Comparison of ENCODE assay signal across 19 mouse cellular contexts in the genomic region with DNA sequence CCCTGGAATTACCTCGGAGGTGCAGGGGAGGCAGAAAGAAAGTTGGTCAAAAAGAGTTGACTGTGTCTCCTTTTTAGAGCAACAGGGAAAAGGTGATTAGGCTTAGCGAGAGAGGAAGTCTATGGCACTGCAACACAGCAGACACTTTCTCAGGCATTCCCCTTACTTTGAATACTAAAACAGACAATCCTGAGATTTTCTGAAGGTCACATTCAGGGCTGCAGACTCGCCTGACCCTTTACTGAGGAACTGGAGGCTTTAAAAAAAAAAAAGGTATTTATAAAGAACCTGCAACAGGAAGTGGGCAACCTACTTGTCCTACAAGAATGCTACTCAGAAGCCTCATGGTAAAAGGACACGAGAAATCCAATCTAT. TPM values are rescaled to one million over a fixed set of nuclear protein-coding genes. Genes with fewer than 3 reads are reported as not detected.
A peak's percentile ranks its signal among the peaks of the same experiment; 100 is the strongest.
DNase-seq lines count a peak whose midpoint lies in the region; ATAC-seq and TF ChIP-seq lines count a peak whose summit lies in the region.
"Had no signal": no experiment of that assay in that cellular context is flagged by ENCODE, and none has a peak within 500 bp of the region (broad histone marks: within the 10 kb centered on the region; RNA-seq: fewer than 3 reads in every experiment).

No protein-coding gene starts in this region.

- H3K27ac ChIP-seq in heart, embryonic 10.5 days, result peak overlapping the region; percentile 42; the same call in 1 of the 2 replicates
- H3K27ac ChIP-seq in heart, embryonic 16.5 days (ENCODE audit: low read length), result peak overlapping the region; percentile 76
- peak overlapping the region; percentile 74; the same call in 1 of the 2 replicates for H3K27ac ChIP-seq in embryonic facial prominence, embryonic 10.5 days (replicated peaks)
- H3K27ac ChIP-seq: forebrain, embryonic 15.5 days; layer of hippocampus, adult 2 months; limb, embryonic 12.5 days; liver, embryonic 13.5 days; neural tube, embryonic 12.5 days had no signal

- intact Hi-C loops in heart, postnatal 36 days (cut with DNase I), result no loop called here

- H3K9ac ChIP-seq in heart, embryonic 16.5 days (ENCODE audit: low read length), result peak overlapping the region; percentile 41
- H3K9ac ChIP-seq: forebrain, embryonic 15.5 days; limb, embryonic 12.5 days; liver, embryonic 13.5 days; neural tube, embryonic 12.5 days had no signal

- peaks cover 82% of the 10 kb centered on the region for H3K4me1 ChIP-seq in heart, embryonic 10.5 days
- peaks cover 53% of the 10 kb centered on the region for H3K4me1 ChIP-seq in heart, embryonic 16.5 days (ENCODE audit: control insufficient read depth, insufficient read depth, low read length)
- peaks cover 89% of the 10 kb centered on the region for H3K4me1 ChIP-seq in E14TG2a.4 (replicated peaks; ENCODE audit: low read depth, low read length)
- peaks cover 69% of the 10 kb centered on the region for H3K4me1 ChIP-seq in embryonic facial prominence, embryonic 10.5 days

- no peaks in the 10 kb centered on the region for H3K9me3 ChIP-seq in heart, embryonic 10.5 days
- no peaks in the 10 kb centered on the region for H3K9me3 ChIP-seq in heart, embryonic 16.5 days (replicated peaks; ENCODE audit: control insufficient read depth, low read length)
- H3K9me3 ChIP-seq in E14TG2a.4 (ENCODE audit: low read length), result no peaks in the 10 kb centered on the region
- no peaks in the 10 kb centered on the region for H3K9me3 ChIP-seq in embryonic facial prominence, embryonic 10.5 days
- H3K9me3 ChIP-seq: forebrain, embryonic 15.5 days; limb, embryonic 12.5 days; liver, embryonic 13.5 days; neural tube, embryonic 12.5 days had no signal

- no peak for ATAC-seq in heart, embryonic 16.5 days (replicated peaks; ENCODE audit: extremely low read depth, insufficient read depth, low FRiP score)
- ATAC-seq: forebrain, embryonic 15.5 days; intestine, postnatal 0 days had no signal

- no peak overlapping the region for H3K4me3 ChIP-seq in heart, embryonic 10.5 days
- no peak overlapping the region for H3K4me3 ChIP-seq in heart, embryonic 16.5 days (ENCODE audit: low read length)
- H3K4me3 ChIP-seq in E14TG2a.4 (replicated peaks; ENCODE audit: low read length), result peak overlapping the region; percentile 63
- no peak overlapping the region for H3K4me3 ChIP-seq in embryonic facial prominence, embryonic 10.5 days
- H3K4me3 ChIP-seq: forebrain, embryonic 15.5 days; layer of hippocampus, adult 2 months; limb, embryonic 12.5 days; liver, embryonic 13.5 days; neural tube, embryonic 12.5 days had no signal

- no peaks in the 10 kb centered on the region for H3K27me3 ChIP-seq in heart, embryonic 10.5 days (ENCODE audit: insufficient read depth, poor library complexity, severe bottlenecking)
- no peaks in the 10 kb centered on the region for H3K27me3 ChIP-seq in heart, embryonic 16.5 days (ENCODE audit: control insufficient read depth, insufficient read depth, low read length)
- peaks cover 16% of the 10 kb centered on the region; the same call in 1 of the 2 replicates for H3K27me3 ChIP-seq in E14TG2a.4 (ENCODE audit: insufficient read depth, low read length)
- H3K27me3 ChIP-seq in embryonic facial prominence, embryonic 10.5 days (replicated peaks; ENCODE audit: low read depth, poor library complexity, severe bottlenecking), result peaks cover 14% of the 10 kb centered on the region; the same call in 1 of the 2 replicates
- H3K27me3 ChIP-seq: CH12.LX; forebrain, embryonic 15.5 days; limb, embryonic 12.5 days; liver, embryonic 13.5 days; neural tube, embryonic 12.5 days had no signal

- no peak for DNase-seq in heart, embryonic 10.5 days (ENCODE audit: low spot score)
- no peak for DNase-seq in heart, postnatal 36 days
- DNase-seq in heart, postnatal 4 days, result no peak
- DNase-seq in embryonic facial prominence, embryonic 10.5 days (ENCODE audit: low spot score), result no peak
- DNase-seq in lung, postnatal 10 days, result no peak
- DNase-seq: cerebellum, adult 9-10 months; gastrocnemius, postnatal 25 days; kidney, postnatal 25 days; liver, embryonic 13.5 days; lung, adult 2 months; midbrain, embryonic 14.5 days had no signal

- H3K36me3 ChIP-seq in heart, embryonic 10.5 days, result peaks cover 12% of the 10 kb centered on the region; the same call in 1 of the 2 replicates
- H3K36me3 ChIP-seq in heart, embryonic 16.5 days (ENCODE audit: control insufficient read depth, insufficient read depth), result no peaks in the 10 kb centered on the region
- H3K36me3 ChIP-seq in E14TG2a.4 (ENCODE audit: insufficient read depth, low read length), result no peaks in the 10 kb centered on the region
- peaks cover 13% of the 10 kb centered on the region for H3K36me3 ChIP-seq in embryonic facial prominence, embryonic 10.5 days (replicated peaks)
- H3K36me3 ChIP-seq: forebrain, embryonic 15.5 days had no signal

- peak overlapping the region; percentile 14 for H3K4me2 ChIP-seq in heart, embryonic 16.5 days (ENCODE audit: low read depth, low read length)
- H3K4me2 ChIP-seq: forebrain, embryonic 15.5 days; limb, embryonic 12.5 days; liver, embryonic 13.5 days; neural tube, embryonic 12.5 days had no signal

- WGBS in heart, embryonic 10.5 days, result 43% methylated on average over 4 of the region's 4 CpGs
- 39% methylated on average over 4 of the region's 4 CpGs for WGBS in heart, embryonic 16.5 days
- WGBS in embryonic facial prominence, embryonic 10.5 days, result 42% methylated on average over 4 of the region's 4 CpGs

- no peak for TF ChIP-seq CTCF in E14TG2a.4 (conservative IDR thresholded peaks at IDR 0.05; ENCODE audit: low read length)

RNA-seq across cellular contexts. Expression of a gene that starts 5.0 kb away (rescaled TPM):
- polyA plus RNA-seq in heart, embryonic 10.5 days (2016; fragmentation: Nextera tagmentation; extraction: Ambion mirVana), result 129 and 183 TPM in 2 replicates
- total RNA-seq in heart, postnatal 36 days (2021), result 100 to 1,000 TPM; 101 to 110 TPM
- polyA plus RNA-seq in heart, embryonic 16.5 days (2015; fragmentation: Nextera tagmentation; extraction: Ambion mirVana), result 244 and 255 TPM in 2 replicates
- 100 to 1,000 TPM; 192 to 202 TPM for total RNA-seq in heart, postnatal 4 days (2021)
- polyA plus RNA-seq in embryonic facial prominence, embryonic 10.5 days (2016; fragmentation: Nextera tagmentation; extraction: Ambion mirVana), result 78.5 and 84.3 TPM in 2 replicates
